Comparison of ENCODE assay signal across 17 mouse cellular contexts in genomic region chr14:27299705-27300104, GRCm38 (mm10).
DNase-seq lines count a peak whose midpoint lies in the region; ATAC-seq lines count a peak whose summit lies in the region.
"Had no signal": no experiment of that assay in that cellular context is flagged by ENCODE, and none has a peak within 500 bp of the region (broad histone marks: within the 10 kb centered on the region; RNA-seq: fewer than 3 reads in every experiment).

No protein-coding gene starts in this region.

- H3K27ac ChIP-seq in kidney, embryonic 14.5 days (ENCODE audit: low read depth, low read length): no peak overlapping the region
- H3K27ac ChIP-seq: hindbrain, embryonic 14.5 days; intestine, embryonic 15.5 days; midbrain, embryonic 15.5 days had no signal

- no peaks in the 10 kb centered on the region for H3K9me3 ChIP-seq in kidney, embryonic 14.5 days (ENCODE audit: control insufficient read depth, low read length)
- H3K9me3 ChIP-seq in megakaryocyte, embryonic 14.5 days: no peaks in the 10 kb centered on the region
- H3K9me3 ChIP-seq: intestine, embryonic 15.5 days; midbrain, embryonic 15.5 days had no signal

- H3K4me1 ChIP-seq in kidney, embryonic 14.5 days (ENCODE audit: control insufficient read depth, insufficient read depth, low read length): 0 out of 2 replicates have a peak, but pooled peaks cover 4% of the 10 kb centered on the region
- H3K4me1 ChIP-seq in megakaryocyte, embryonic 14.5 days: peaks cover 54% of the 10 kb centered on the region
- H3K4me1 ChIP-seq: midbrain, embryonic 15.5 days had no signal

- WGBS in kidney, embryonic 14.5 days: 67% methylated on average over 4 of the region's 4 CpGs

- no peaks in the 10 kb centered on the region for H3K36me3 ChIP-seq in kidney, embryonic 14.5 days (ENCODE audit: control insufficient read depth, insufficient read depth, low read length)
- no peaks in the 10 kb centered on the region for H3K36me3 ChIP-seq in megakaryocyte, embryonic 14.5 days (replicated peaks; ENCODE audit: low read length)
- H3K36me3 ChIP-seq: intestine, embryonic 15.5 days; midbrain, embryonic 15.5 days had no signal

- H3K27me3 ChIP-seq in kidney, embryonic 14.5 days (ENCODE audit: control insufficient read depth, insufficient read depth, low read length): no peaks in the 10 kb centered on the region
- peaks cover 5% of the 10 kb centered on the region for H3K27me3 ChIP-seq in megakaryocyte, embryonic 14.5 days (replicated peaks)
- H3K27me3 ChIP-seq: intestine, embryonic 15.5 days; midbrain, embryonic 15.5 days had no signal

- DNase-seq in adrenal gland, adult 2 months: peak; percentile 56
- DNase-seq in adrenal gland, postnatal 14 days: no peak
- peak; percentile 40 for DNase-seq in kidney, adult 9 months
- no peak for DNase-seq in ovary, postnatal 36 days (ENCODE audit: low spot score)
- DNase-seq in natural killer cell, adult 2 months (ENCODE audit: low spot score in 2 of 2): no peak
- DNase-seq: cerebellum, adult 11 months; cerebellum, postnatal 36 days; gastrocnemius, postnatal 36 days; spleen, adult 18-20 months; thymus, adult 18-20 months had no signal

- no peak for ATAC-seq in kidney, embryonic 14.5 days (ENCODE audit: low FRiP score, low TSS enrichment)
- no peak for ATAC-seq in megakaryocyte, adult 5-6 weeks (ENCODE audit: poor library complexity, severe bottlenecking)
- ATAC-seq: forebrain, embryonic 14.5 days; intestine, embryonic 15.5 days; midbrain, embryonic 15.5 days had no signal

- no peak overlapping the region for H3K9ac ChIP-seq in kidney, embryonic 14.5 days (ENCODE audit: low read depth, low read length)
- H3K9ac ChIP-seq: hindbrain, embryonic 14.5 days; intestine, embryonic 15.5 days; midbrain, embryonic 15.5 days had no signal

- H3K4me2 ChIP-seq in kidney, embryonic 14.5 days (replicated peaks; ENCODE audit: low read depth, low read length): no peak overlapping the region
- H3K4me2 ChIP-seq: hindbrain, embryonic 14.5 days; intestine, embryonic 15.5 days; midbrain, embryonic 15.5 days had no signal

- H3K4me3 ChIP-seq in kidney, embryonic 14.5 days (ENCODE audit: low read length): no peak overlapping the region
- peak overlapping the region; percentile 53 for H3K4me3 ChIP-seq in megakaryocyte, embryonic 14.5 days (replicated peaks)
- H3K4me3 ChIP-seq: intestine, embryonic 15.5 days; midbrain, embryonic 15.5 days had no signal

Comparison
In these comparisons a context has a peak if more than half of its experiments do, and no peak if none do; other contexts are left out.
1. DNase-seq: peak in adrenal gland, adult 2 months (single experiment) and kidney, adult 9 months (single experiment); none in adrenal gland, postnatal 14 days (single experiment), ovary, postnatal 36 days (single experiment) and natural killer cell, adult 2 months (0 of 2).